Mouse (Mus musculus): ENCODE measurements around the gene Col11a2. TPM values are rescaled to one million over a fixed set of nuclear protein-coding genes. Genes with fewer than 3 reads are reported as not detected.

Gene Col11a2
- polyA plus RNA-seq, 1 experiment from 2014 or later = 1.6 TPM

DNA sequence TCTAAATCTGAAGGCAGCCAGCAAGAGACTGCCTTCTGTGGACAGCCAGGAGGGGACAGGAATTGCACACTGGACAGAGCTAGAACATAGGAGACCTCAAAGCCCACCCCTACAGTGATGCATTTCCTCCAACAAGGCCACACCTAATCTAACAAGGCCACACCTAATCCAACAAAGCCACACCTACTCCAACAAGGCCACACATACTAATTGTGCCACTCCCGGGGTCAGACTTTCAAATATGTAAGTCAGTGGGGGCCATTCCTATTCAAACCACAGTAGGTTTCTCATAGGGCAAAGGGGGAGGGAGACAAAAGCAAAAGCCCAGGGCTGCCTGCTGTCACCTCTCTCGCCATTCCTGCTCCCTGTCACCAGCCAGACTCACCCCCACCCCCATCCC lies 48.1 kb downstream of the Col11a2 start:
- H3K4me1 ChIP-seq (replicated peaks; ENCODE audit: insufficient read depth, low read length) = no peaks in the 10 kb centered on the region
- 66% methylated on average over 2 of the region's 2 CpGs for WGBS
- no peak for DNase-seq (ENCODE audit: low spot score)
- H3K4me3 ChIP-seq (replicated peaks; ENCODE audit: low read depth, low read length) = no peak overlapping the region
- no peak overlapping the region for H3K4me2 ChIP-seq (ENCODE audit: low read length)
- no peaks in the 10 kb centered on the region for H3K27me3 ChIP-seq (ENCODE audit: insufficient read depth, low read length)
- H3K9me3 ChIP-seq (replicated peaks; ENCODE audit: low read length) = no peaks in the 10 kb centered on the region
- no peaks in the 10 kb centered on the region for H3K36me3 ChIP-seq (ENCODE audit: insufficient read depth, low read length)
- no peak for TF ChIP-seq CTCF (IDR thresholded peaks at IDR 0.05; ENCODE audit: low read depth)
- ATAC-seq (replicated peaks; ENCODE audit: low FRiP score, low read depth) = no peak
- H3K27ac ChIP-seq = no peak overlapping the region
- no peak overlapping the region for H3K9ac ChIP-seq (ENCODE audit: low read depth, low read length)

DNA sequence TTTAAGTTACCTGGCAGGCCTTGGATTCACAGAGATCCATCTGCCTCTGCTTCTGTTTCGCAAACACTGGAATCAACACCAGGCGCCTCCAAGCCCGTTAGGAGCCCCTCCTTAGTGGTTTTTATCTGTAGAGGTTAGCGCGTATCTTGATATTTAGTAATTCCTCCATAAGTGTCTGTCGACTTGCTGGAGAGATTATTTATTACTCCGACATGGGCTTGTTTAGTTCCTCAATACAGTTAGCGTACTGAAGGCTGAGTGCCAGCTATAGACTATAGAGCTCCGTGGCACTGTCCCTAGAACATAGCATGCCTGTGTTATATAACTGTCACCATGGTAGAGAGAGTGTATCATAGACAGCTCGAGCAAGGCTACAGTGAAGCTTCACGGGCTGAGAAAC lies 48.9 kb downstream of the Col11a2 start:
- Histone ChIP-seq H3K27ac (no peak overlapping the region), H3K4me2 (ENCODE audit: low read length) (no peak overlapping the region), H3K36me3 (ENCODE audit: insufficient read depth, low read length) (no peaks in the 10 kb centered on the region), H3K9me3 (replicated peaks; ENCODE audit: low read length) (no peaks in the 10 kb centered on the region), H3K9ac (ENCODE audit: low read depth, low read length) (no peak overlapping the region), H3K27me3 (ENCODE audit: insufficient read depth, low read length) (no peaks in the 10 kb centered on the region), H3K4me1 (replicated peaks; ENCODE audit: insufficient read depth, low read length) (no peaks in the 10 kb centered on the region), H3K4me3 (replicated peaks; ENCODE audit: low read depth, low read length) (no peak overlapping the region)
- DNase-seq (ENCODE audit: low spot score) (no peak), ATAC-seq (replicated peaks; ENCODE audit: low FRiP score, low read depth) (no peak)
- WGBS = 89% methylated on average over 11 of the region's 11 CpGs
- TF ChIP-seq CTCF (IDR thresholded peaks at IDR 0.05; ENCODE audit: low read depth) = no peak

DNA sequence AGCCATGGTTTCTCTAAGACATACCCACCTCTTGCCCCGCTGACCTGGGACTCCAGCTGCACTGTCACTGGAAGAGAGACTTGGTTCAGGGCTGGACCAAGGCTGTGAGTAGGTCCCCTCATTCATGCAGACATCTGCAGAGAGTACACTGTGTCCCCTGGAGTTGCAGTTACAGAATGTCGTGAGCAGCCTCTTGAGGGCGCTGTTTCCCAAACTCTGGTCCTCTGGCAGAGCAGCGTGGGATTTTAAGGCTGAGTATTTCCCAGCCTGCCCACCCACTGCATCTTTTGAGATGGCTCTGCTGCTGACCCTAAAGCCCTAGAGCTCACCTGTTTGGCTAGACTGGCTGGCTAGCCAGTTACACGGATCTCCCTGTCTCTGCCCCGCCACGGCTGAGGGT lies 51.7 kb downstream of the Col11a2 start:
- H3K27me3 ChIP-seq (ENCODE audit: insufficient read depth, low read length) = no peaks in the 10 kb centered on the region
- H3K36me3 ChIP-seq (ENCODE audit: insufficient read depth, low read length) = no peaks in the 10 kb centered on the region
- H3K9ac ChIP-seq (ENCODE audit: low read depth, low read length) = no peak overlapping the region
- 64% methylated on average over 7 of the region's 7 CpGs for WGBS
- H3K27ac ChIP-seq = no peak overlapping the region
- H3K4me1 ChIP-seq (replicated peaks; ENCODE audit: insufficient read depth, low read length) = no peaks in the 10 kb centered on the region
- no peak overlapping the region for H3K4me2 ChIP-seq (ENCODE audit: low read length)
- no peak for DNase-seq (ENCODE audit: low spot score)
- peak; percentile 46 for TF ChIP-seq CTCF (IDR thresholded peaks at IDR 0.05; ENCODE audit: low read depth)
- no peaks in the 10 kb centered on the region for H3K9me3 ChIP-seq (replicated peaks; ENCODE audit: low read length)
- H3K4me3 ChIP-seq (replicated peaks; ENCODE audit: low read depth, low read length) = no peak overlapping the region
- no peak for ATAC-seq (replicated peaks; ENCODE audit: low FRiP score, low read depth)

DNA sequence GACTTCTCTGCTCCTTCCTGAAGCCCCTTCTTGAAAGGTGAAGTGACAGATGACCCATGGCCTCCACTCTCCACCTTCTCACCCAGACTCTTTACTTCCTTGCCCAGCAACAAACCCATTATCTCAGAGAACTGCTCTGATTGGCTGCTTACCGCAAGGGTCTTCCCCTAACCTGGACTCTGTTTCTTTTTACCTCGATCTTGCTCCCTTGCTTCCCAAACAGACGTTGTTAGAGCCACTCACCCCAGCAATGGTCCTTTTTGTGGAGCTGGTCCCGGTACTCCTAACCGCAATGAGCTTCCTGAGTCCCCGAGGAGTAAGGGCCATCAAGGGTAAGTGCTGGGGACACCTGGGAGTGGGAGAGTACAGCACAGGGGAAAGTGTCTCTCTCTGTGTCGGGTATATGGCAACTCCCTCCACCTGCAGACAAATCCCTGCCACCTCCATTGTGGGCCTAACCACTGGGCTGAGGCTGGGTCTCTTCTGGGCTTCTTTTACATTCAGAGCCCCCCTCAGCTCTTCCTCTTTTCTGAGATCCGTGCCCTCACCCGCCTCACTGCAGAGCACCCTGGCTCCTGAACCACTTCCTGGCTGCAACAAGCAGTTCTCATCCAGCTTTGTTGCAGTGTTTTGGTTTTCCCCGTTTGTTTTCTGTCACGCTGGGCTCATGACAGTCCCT lies 53.1 kb downstream of the Col11a2 start, which contains the start of gene H2-Oa:
Gene H2-Oa, plus strand, starts transcription at position 144 of the 679 bp plus-strand sequence.
- ATAC-seq (replicated peaks; ENCODE audit: low FRiP score, low read depth) = no peak
- no peak within 1 kb of the TSS for H3K27ac ChIP-seq
- no peak within 1 kb of the TSS for H3K9ac ChIP-seq (ENCODE audit: low read depth, low read length)
- no peaks in the 10 kb centered on the region for H3K4me1 ChIP-seq (replicated peaks; ENCODE audit: insufficient read depth, low read length)
- H3K4me3 ChIP-seq (replicated peaks; ENCODE audit: low read depth, low read length) = no peak within 1 kb of the TSS
- no peaks in the 10 kb centered on the region for H3K27me3 ChIP-seq (ENCODE audit: insufficient read depth, low read length)
- DNase-seq (ENCODE audit: low spot score) = no peak
- H3K4me2 ChIP-seq (ENCODE audit: low read length) = no peak within 1 kb of the TSS
- H3K9me3 ChIP-seq (replicated peaks; ENCODE audit: low read length) = no peaks in the 10 kb centered on the region
- no peaks in the 10 kb centered on the region for H3K36me3 ChIP-seq (ENCODE audit: insufficient read depth, low read length)
- 31% methylated on average over 11 of the region's 11 CpGs for WGBS
- no peak for TF ChIP-seq CTCF (IDR thresholded peaks at IDR 0.05; ENCODE audit: low read depth)

DNA sequence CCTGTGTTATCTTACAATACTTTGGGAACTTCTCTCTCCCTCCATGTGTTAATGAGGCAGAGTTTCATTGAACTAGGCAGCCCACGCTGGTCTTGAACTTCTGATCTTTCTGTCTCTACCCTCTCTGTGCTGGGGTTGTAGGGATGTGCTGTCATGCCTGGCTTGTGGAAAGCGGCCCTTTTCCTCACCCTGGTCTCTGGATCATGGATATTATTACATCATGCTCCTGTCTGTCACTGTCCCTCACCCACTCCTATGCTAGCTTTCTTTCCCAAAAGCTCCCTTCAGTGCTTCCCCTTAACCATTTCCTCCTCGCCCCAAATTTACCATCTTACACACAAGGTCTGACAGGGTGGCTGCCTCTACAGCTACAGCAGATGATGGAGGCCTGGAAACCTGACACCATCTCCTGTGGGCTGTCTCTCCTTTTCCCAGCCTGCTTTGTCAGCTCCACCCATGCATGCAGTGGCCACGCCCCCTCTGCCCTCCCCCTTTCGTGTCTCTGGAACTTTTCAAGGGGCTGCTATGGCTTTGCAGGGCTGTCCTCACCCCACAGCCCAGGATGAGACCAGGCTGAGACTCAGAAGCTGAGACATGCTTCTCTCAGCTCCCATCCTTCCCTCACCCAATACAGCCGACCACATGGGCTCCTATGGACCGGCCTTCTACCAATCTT lies 54.1 kb downstream of the Col11a2 start:
- H3K9ac ChIP-seq (ENCODE audit: low read depth, low read length) = no peak overlapping the region
- TF ChIP-seq CTCF (IDR thresholded peaks at IDR 0.05; ENCODE audit: low read depth) = no peak
- H3K27ac ChIP-seq = no peak overlapping the region
- H3K4me1 ChIP-seq (replicated peaks; ENCODE audit: insufficient read depth, low read length) = no peaks in the 10 kb centered on the region
- peak; percentile 80 for DNase-seq (ENCODE audit: low spot score)
- no peak overlapping the region for H3K4me3 ChIP-seq (replicated peaks; ENCODE audit: low read depth, low read length)
- no peaks in the 10 kb centered on the region for H3K9me3 ChIP-seq (replicated peaks; ENCODE audit: low read length)
- H3K27me3 ChIP-seq (ENCODE audit: insufficient read depth, low read length) = no peaks in the 10 kb centered on the region
- ATAC-seq (replicated peaks; ENCODE audit: low FRiP score, low read depth) = peak; percentile 42; the same call in 1 of the 2 replicates
- H3K4me2 ChIP-seq (ENCODE audit: low read length) = no peak overlapping the region
- WGBS = 27% methylated on average over 7 of the region's 7 CpGs
- H3K36me3 ChIP-seq (ENCODE audit: insufficient read depth, low read length) = no peaks in the 10 kb centered on the region

DNA sequence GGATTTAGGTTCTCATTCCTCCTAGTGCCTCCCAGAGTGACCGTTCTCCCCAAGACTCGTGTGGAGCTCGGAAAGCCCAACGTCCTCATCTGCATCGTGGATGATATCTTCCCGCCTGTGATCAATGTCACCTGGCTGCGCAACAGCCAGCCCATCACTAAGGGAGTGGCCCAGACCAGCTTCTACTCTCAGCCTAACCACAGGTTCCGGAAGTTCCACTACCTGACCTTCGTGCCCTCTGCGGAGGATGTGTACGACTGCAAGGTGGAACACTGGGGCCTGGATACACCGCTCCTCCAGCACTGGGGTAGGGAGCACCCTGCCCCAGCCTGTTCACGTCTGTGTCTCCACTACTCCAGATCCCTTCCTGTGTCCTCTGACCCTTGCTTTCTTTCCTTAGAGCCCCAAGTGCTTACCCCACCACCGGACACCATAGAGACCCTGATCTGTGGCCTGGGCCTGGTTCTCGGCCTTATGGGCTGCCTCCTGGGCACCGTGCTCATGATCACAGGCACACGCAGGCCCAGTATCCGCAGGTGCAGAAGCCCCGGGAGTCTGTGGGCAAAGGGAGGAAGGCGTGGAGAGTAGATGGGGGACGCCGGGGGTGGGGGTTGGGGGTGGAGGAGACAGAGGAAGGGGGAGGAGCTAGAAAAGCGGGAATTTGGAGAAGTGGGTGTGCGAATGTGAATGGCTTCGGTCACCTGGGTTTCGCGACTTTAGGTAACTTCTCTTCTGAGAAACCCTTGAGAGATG lies 55.2 kb downstream of the Col11a2 start:
- H3K4me2 ChIP-seq (ENCODE audit: low read length) = no peak overlapping the region
- peaks cover under 1% of the 10 kb centered on the region; the same call in 1 of the 2 replicates for H3K4me1 ChIP-seq (replicated peaks; ENCODE audit: insufficient read depth, low read length)
- H3K9me3 ChIP-seq (replicated peaks; ENCODE audit: low read length) = no peaks in the 10 kb centered on the region
- no peak for TF ChIP-seq CTCF (IDR thresholded peaks at IDR 0.05; ENCODE audit: low read depth)
- no peak overlapping the region for H3K27ac ChIP-seq
- no peak for DNase-seq (ENCODE audit: low spot score)
- no peak for ATAC-seq (replicated peaks; ENCODE audit: low FRiP score, low read depth)
- WGBS = 87% methylated on average over 27 of the region's 27 CpGs
- H3K27me3 ChIP-seq (ENCODE audit: insufficient read depth, low read length) = no peaks in the 10 kb centered on the region
- no peaks in the 10 kb centered on the region for H3K36me3 ChIP-seq (ENCODE audit: insufficient read depth, low read length)
- no peak overlapping the region for H3K9ac ChIP-seq (ENCODE audit: low read depth, low read length)
- no peak overlapping the region for H3K4me3 ChIP-seq (replicated peaks; ENCODE audit: low read depth, low read length)

Measured in kidney, postnatal 0 days (tissue).